Mouse (Mus musculus) lung, embryonic 14.5 days (tissue): Measurements from ENCODE around the gene Noxa1. TPM values are rescaled to one million over a fixed set of nuclear protein-coding genes. Genes with fewer than 3 reads are reported as not detected.

Experiments
- ATAC-seq: fragments of 200-750 bp; cut with Nextera tagmentation; 2 replicates; pipeline ENCODE4 v1.8.0; 2017; ENCODE audit warnings: mild to moderate bottlenecking, moderate TSS enrichment, moderate library complexity; ENCODE audit not compliant: insufficient read depth
- DNase-seq: peaks from one replicate; pipeline ENCODE4 v3.0.0-alpha.2; 2015
- H3K27ac ChIP-seq: fragments of 300-500 bp; sonication (generic); 2 replicates; pipeline ENCODE4 v1.5.1; 2014; ENCODE audit warnings: low read depth, mild to moderate bottlenecking, moderate library complexity
- H3K27me3 ChIP-seq: fragments of 300-500 bp; sonication (generic); 2 replicates; pipeline ENCODE4 v1.6.1; 2014; ENCODE audit warnings: low read length, control low read depth; ENCODE audit not compliant: insufficient read depth
- H3K36me3 ChIP-seq: fragments of 300-500 bp; sonication (generic); 2 replicates; pipeline ENCODE4 v1.6.1; 2014; ENCODE audit warnings: control low read depth; ENCODE audit not compliant: insufficient read depth
- H3K4me1 ChIP-seq: fragments of 300-500 bp; sonication (generic); 2 replicates; pipeline ENCODE4 v1.6.1; 2014; ENCODE audit warnings: antibody characterized with exemption, control low read depth; ENCODE audit not compliant: insufficient read depth
- H3K4me2 ChIP-seq: fragments of 300-500 bp; sonication (generic); 2 replicates; pipeline ENCODE4 v1.6.1; 2014; ENCODE audit warnings: mild to moderate bottlenecking
- H3K4me3 ChIP-seq: fragments of 300-500 bp; sonication (generic); 2 replicates; pipeline ENCODE4 v1.5.1; 2014; ENCODE audit warnings: low read depth, low read length
- H3K9ac ChIP-seq: fragments of 300-500 bp; sonication (generic); 2 replicates; pipeline ENCODE4 v1.6.1; 2014
- H3K9me3 ChIP-seq: fragments of 300-500 bp; sonication (generic); 2 replicates; pipeline ENCODE4 v1.6.1; 2016; ENCODE audit warnings: low read depth, low read length, control low read depth
- CTCF ChIP-seq: IDR thresholded peaks from 2 replicates; pipeline ENCODE4 v1.5.1; 2016; ENCODE audit warnings: antibody characterized with exemption, low read depth
- WGBS: fragments of 180-500 bp; shearing (Covaris S2); extraction: QIAGEN DNeasy Blood & Tissue Kit; methylation state at CpG from one replicate; pipeline ENCODE4 v1.1.7; 2014; 5-methylcytosine and 5-hydroxymethylcytosine counted together
- polyA plus RNA-seq: library from polyadenylated mRNA; unstranded; fragments of >200 nt; fragmentation: Nextera tagmentation; extraction: Ambion mirVana; gene quantifications from 2 replicates; pipeline ENCODE4 v1.2.1, GENCODE M21; 2014

Gene Noxa1
- 0.41 and 0.68 TPM in 2 replicates for polyA plus RNA-seq

- peak; percentile 39 for TF ChIP-seq CTCF
- Histone ChIP-seq H3K9me3 (no peaks in the 10 kb centered on the region), H3K4me1 (no peaks in the 10 kb centered on the region), H3K36me3 (no peaks in the 10 kb centered on the region), H3K9ac (0 out of 2 replicates have a peak within 1 kb of the TSS, but pooled peaks have one; percentile 3), H3K27me3 (0 out of 2 replicates have a peak, but pooled peaks cover 7% of the 10 kb centered on the region), H3K4me2 (peak within 1 kb of the TSS; percentile 49), H3K27ac (no peak within 1 kb of the TSS), H3K4me3 (peak within 1 kb of the TSS; percentile 14; the same call in 1 of the 2 replicates)
- DNase-seq (peak; percentile 61), ATAC-seq (peak; percentile 87)
- WGBS = 34% methylated on average over 28 of the region's 28 CpGs
These were observed at the start of gene Noxa1 for GRCm38 (mm10) chr2:25095109-25095850. Gene Noxa1, minus strand, starts transcription at chr2:25095149.

- DNase-seq (no peak), ATAC-seq (no peak)
- TF ChIP-seq CTCF = no peak
- H3K9me3 ChIP-seq = no peaks in the 10 kb centered on the region
- no peak overlapping the region for H3K4me3 ChIP-seq
- no peak overlapping the region for H3K9ac ChIP-seq
- H3K4me1 ChIP-seq = no peaks in the 10 kb centered on the region
- no peak overlapping the region for H3K27ac ChIP-seq
- no peaks in the 10 kb centered on the region for H3K27me3 ChIP-seq
- no peaks in the 10 kb centered on the region for H3K36me3 ChIP-seq
- WGBS = 74% methylated on average over 5 of the region's 5 CpGs
- H3K4me2 ChIP-seq = no peak overlapping the region
These were observed 47.0 kb upstream of the Noxa1 start for GRCm38 (mm10) chr2:25141921-25142320.

- no peaks in the 10 kb centered on the region for H3K9me3 ChIP-seq
- no peak overlapping the region for H3K4me3 ChIP-seq
- WGBS = 62% methylated on average over 4 of the region's 4 CpGs
- no peak overlapping the region for H3K9ac ChIP-seq
- DNase-seq (peak; percentile 10), ATAC-seq (no peak)
- peak; percentile 53 for TF ChIP-seq CTCF
- H3K4me2 ChIP-seq = no peak overlapping the region
- H3K27me3 ChIP-seq = no peaks in the 10 kb centered on the region
- H3K27ac ChIP-seq = no peak overlapping the region
- no peaks in the 10 kb centered on the region for H3K36me3 ChIP-seq
- H3K4me1 ChIP-seq = no peaks in the 10 kb centered on the region
These were observed 46.2 kb upstream of the Noxa1 start for GRCm38 (mm10) chr2:25141185-25141584.

GRCm38 (mm10) chr2:25137832-25138231 is 42.9 kb upstream of the Noxa1 start:
- Histone ChIP-seq H3K9ac (no peak overlapping the region), H3K27ac (no peak overlapping the region), H3K4me3 (no peak overlapping the region), H3K4me1 (no peaks in the 10 kb centered on the region), H3K9me3 (no peaks in the 10 kb centered on the region), H3K36me3 (no peaks in the 10 kb centered on the region), H3K27me3 (no peaks in the 10 kb centered on the region), H3K4me2 (no peak overlapping the region)
- no peak for TF ChIP-seq CTCF
- ATAC-seq (no peak), DNase-seq (no peak)
- 58% methylated on average over 6 of the region's 6 CpGs for WGBS

- DNase-seq (no peak), ATAC-seq (no peak)
- Histone ChIP-seq H3K27me3 (no peaks in the 10 kb centered on the region), H3K4me2 (no peak overlapping the region), H3K9ac (no peak overlapping the region), H3K27ac (no peak overlapping the region), H3K4me3 (no peak overlapping the region), H3K36me3 (no peaks in the 10 kb centered on the region), H3K4me1 (no peaks in the 10 kb centered on the region), H3K9me3 (no peaks in the 10 kb centered on the region)
- 74% methylated on average over 9 of the region's 9 CpGs for WGBS
- no peak for TF ChIP-seq CTCF
These were observed 36.7 kb upstream of the Noxa1 start for GRCm38 (mm10) chr2:25131601-25132000.

- Histone ChIP-seq H3K36me3 (no peaks in the 10 kb centered on the region), H3K9me3 (no peaks in the 10 kb centered on the region), H3K4me3 (no peak overlapping the region), H3K4me1 (peaks cover 3% of the 10 kb centered on the region; the same call in 1 of the 2 replicates), H3K27me3 (no peaks in the 10 kb centered on the region), H3K27ac (peak overlapping the region; percentile 67; the same call in 1 of the 2 replicates), H3K9ac (no peak overlapping the region), H3K4me2 (no peak overlapping the region)
- DNase-seq = peak; percentile 30
- 67% methylated on average over 11 of the region's 11 CpGs for WGBS
- no peak for TF ChIP-seq CTCF
- 0 out of 2 replicates have a peak, but pooled peaks have one; percentile 12 for ATAC-seq
These were observed 33.1 kb upstream of the Noxa1 start for GRCm38 (mm10) chr2:25128072-25128471.

GRCm38 (mm10) chr2:25127206-25127605 is 32.3 kb upstream of the Noxa1 start:
- DNase-seq (peak; percentile 79), ATAC-seq (peak; percentile 43; the same call in 1 of the 2 replicates)
- Histone ChIP-seq H3K4me1 (peaks cover 3% of the 10 kb centered on the region; the same call in 1 of the 2 replicates), H3K9me3 (no peaks in the 10 kb centered on the region), H3K4me3 (no peak overlapping the region), H3K27me3 (no peaks in the 10 kb centered on the region), H3K36me3 (no peaks in the 10 kb centered on the region), H3K4me2 (no peak overlapping the region), H3K27ac (peak overlapping the region; percentile 79; the same call in 1 of the 2 replicates), H3K9ac (no peak overlapping the region)
- 36% methylated on average over 5 of the region's 5 CpGs for WGBS
- TF ChIP-seq CTCF = peak; percentile 84
